Comparison of ENCODE assay signal across 8 mouse cellular contexts in the genomic region with DNA sequence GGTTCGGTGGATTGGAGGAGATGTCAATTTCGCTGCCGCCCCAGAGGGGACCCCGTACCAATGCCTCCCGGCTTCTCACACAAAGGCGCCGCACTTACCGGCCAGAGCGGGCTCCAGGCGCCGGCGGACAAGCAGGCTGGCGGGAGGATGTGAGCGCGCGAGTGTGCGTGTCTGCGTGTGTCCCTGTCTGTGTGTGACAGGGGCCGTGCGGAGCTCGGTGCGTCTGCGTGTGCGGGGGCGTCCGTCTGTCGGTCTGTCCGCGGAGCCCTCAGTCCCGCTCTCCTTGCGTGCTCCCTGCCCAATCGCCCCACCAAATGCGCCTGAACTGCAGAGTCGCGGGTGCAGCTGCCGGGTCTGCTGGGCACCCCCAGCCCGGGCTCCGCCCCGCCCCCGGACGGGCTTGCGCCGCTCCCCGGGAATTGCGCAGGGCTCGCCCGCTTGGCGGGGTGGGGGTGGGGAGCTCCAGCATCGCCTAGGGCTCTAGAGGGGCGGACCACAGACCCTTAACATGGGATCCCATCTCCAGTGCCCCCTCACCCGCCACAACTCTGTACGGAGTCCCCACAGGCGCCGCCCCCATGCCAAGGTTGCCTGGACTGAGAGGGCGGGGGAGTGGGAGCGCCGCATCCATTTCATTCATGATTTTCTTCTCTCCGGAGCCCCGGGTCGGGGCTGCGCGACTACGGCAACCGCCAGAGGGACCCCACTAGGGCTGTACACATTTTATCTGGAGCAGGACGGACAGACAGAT. TPM values are rescaled to one million over a fixed set of nuclear protein-coding genes. Genes with fewer than 3 reads are reported as not detected.
A peak's percentile ranks its signal among the peaks of the same experiment; 100 is the strongest.
DNase-seq lines count a peak whose midpoint lies in the region; ATAC-seq and TF ChIP-seq lines count a peak whose summit lies in the region.

No protein-coding gene starts in this region.

- TF ChIP-seq CTCF in brain, embryonic 14.5 days (IDR thresholded peaks at IDR 0.05; ENCODE audit: borderline replicate concordance, extremely low read depth, insufficient read depth, insufficient read length), result peak; percentile 55; the same call in 1 of the 2 replicates

- H3K4me1 ChIP-seq in heart, embryonic 11.5 days (ENCODE audit: control insufficient read depth, insufficient read depth, low read length), result peaks cover 6% of the 10 kb centered on the region; the same call in 1 of the 2 replicates
- peaks cover 19% of the 10 kb centered on the region for H3K4me1 ChIP-seq in forebrain, embryonic 10.5 days
- peaks cover 5% of the 10 kb centered on the region for H3K4me1 ChIP-seq in intestine, embryonic 14.5 days (replicated peaks; ENCODE audit: control insufficient read depth, insufficient read depth, low read length)
- H3K4me1 ChIP-seq in limb, embryonic 13.5 days, result peaks cover 15% of the 10 kb centered on the region
- H3K4me1 ChIP-seq in neural tube, embryonic 15.5 days, result peaks cover 33% of the 10 kb centered on the region

- H3K9me3 ChIP-seq in heart, embryonic 11.5 days (replicated peaks; ENCODE audit: control insufficient read depth, low read length), result no peaks in the 10 kb centered on the region
- no peaks in the 10 kb centered on the region for H3K9me3 ChIP-seq in forebrain, embryonic 10.5 days
- H3K9me3 ChIP-seq in intestine, embryonic 14.5 days (ENCODE audit: control insufficient read depth, low read length), result no peaks in the 10 kb centered on the region
- H3K9me3 ChIP-seq in limb, embryonic 13.5 days, result no peaks in the 10 kb centered on the region
- H3K9me3 ChIP-seq in neural tube, embryonic 15.5 days (replicated peaks), result no peaks in the 10 kb centered on the region

- no peak overlapping the region for H3K27ac ChIP-seq in heart, embryonic 11.5 days (ENCODE audit: low read depth, low read length)
- peak overlapping the region; percentile 80 for H3K27ac ChIP-seq in forebrain, embryonic 10.5 days
- no peak overlapping the region for H3K27ac ChIP-seq in intestine, embryonic 14.5 days (ENCODE audit: low read depth)
- no peak overlapping the region for H3K27ac ChIP-seq in limb, embryonic 13.5 days
- H3K27ac ChIP-seq in neural tube, embryonic 15.5 days (replicated peaks), result peak overlapping the region; percentile 90

- WGBS in heart, embryonic 11.5 days (ENCODE audit: insufficient replicate concordance), result 1% methylated on average over 62 of the region's 65 CpGs
- under 1% methylated on average over 65 of the region's 65 CpGs for WGBS in forebrain, embryonic 10.5 days
- WGBS in intestine, embryonic 14.5 days, result under 1% methylated on average over 64 of the region's 65 CpGs
- under 1% methylated on average over 61 of the region's 65 CpGs for WGBS in limb, embryonic 13.5 days
- WGBS in neural tube, embryonic 15.5 days, result under 1% methylated on average over 65 of the region's 65 CpGs

- no peaks in the 10 kb centered on the region for H3K36me3 ChIP-seq in heart, embryonic 11.5 days (ENCODE audit: control insufficient read depth, insufficient read depth, low read length)
- no peaks in the 10 kb centered on the region for H3K36me3 ChIP-seq in forebrain, embryonic 10.5 days (replicated peaks)
- H3K36me3 ChIP-seq in intestine, embryonic 14.5 days (ENCODE audit: control insufficient read depth, insufficient read depth, low read length), result no peaks in the 10 kb centered on the region
- H3K36me3 ChIP-seq in limb, embryonic 13.5 days, result no peaks in the 10 kb centered on the region
- H3K36me3 ChIP-seq in neural tube, embryonic 15.5 days, result no peaks in the 10 kb centered on the region

- peak; percentile 50; the same call in 1 of the 2 replicates for ATAC-seq in heart, embryonic 11.5 days (replicated peaks; ENCODE audit: insufficient number of reproducible peaks, low FRiP score, low TSS enrichment)
- ATAC-seq in intestine, embryonic 14.5 days (replicated peaks; ENCODE audit: low FRiP score, low TSS enrichment, low read depth), result peak; percentile 66
- peak; percentile 68 for ATAC-seq in limb, embryonic 13.5 days (ENCODE audit: low FRiP score, low read depth)
- peak; percentile 88 for ATAC-seq in neural tube, embryonic 15.5 days (ENCODE audit: low FRiP score)
- ATAC-seq in megakaryocyte-erythroid progenitor cell, adult 5-6 weeks (replicated peaks; ENCODE audit: low FRiP score, low TSS enrichment, poor library complexity, severe bottlenecking), result no peak

- peak overlapping the region; percentile 100 for H3K4me2 ChIP-seq in heart, embryonic 11.5 days
- peak overlapping the region; percentile 100 for H3K4me2 ChIP-seq in intestine, embryonic 14.5 days (ENCODE audit: low read length)
- H3K4me2 ChIP-seq in limb, embryonic 13.5 days (replicated peaks), result peak overlapping the region; percentile 99
- peak overlapping the region; percentile 64 for H3K4me2 ChIP-seq in neural tube, embryonic 15.5 days

- DNase-seq in heart, adult 8-10 months (ENCODE audit: low spot score), result no peak
- peak; percentile 87 for DNase-seq in brain, embryonic 14.5 days (ENCODE audit: low read depth)
- peak; percentile 67 for DNase-seq in forebrain, embryonic 10.5 days (ENCODE audit: extremely low spot score, low spot score)
- peak; percentile 82 for DNase-seq in intestine, embryonic 14.5 days (ENCODE audit: low spot score)

- peak overlapping the region; percentile 68 for H3K4me3 ChIP-seq in heart, embryonic 11.5 days (ENCODE audit: low read depth, low read length)
- H3K4me3 ChIP-seq in forebrain, embryonic 10.5 days, result peak overlapping the region; percentile 82
- peak overlapping the region; percentile 51 for H3K4me3 ChIP-seq in intestine, embryonic 14.5 days (ENCODE audit: low read depth, low read length)
- peak overlapping the region; percentile 63 for H3K4me3 ChIP-seq in limb, embryonic 13.5 days
- peak overlapping the region; percentile 65 for H3K4me3 ChIP-seq in neural tube, embryonic 15.5 days (replicated peaks)

- peak overlapping the region; percentile 63 for H3K9ac ChIP-seq in heart, embryonic 11.5 days (ENCODE audit: low read depth, low read length)
- H3K9ac ChIP-seq in intestine, embryonic 14.5 days (ENCODE audit: low read length), result peak overlapping the region; percentile 45; the same call in 1 of the 2 replicates
- peak overlapping the region; percentile 68 for H3K9ac ChIP-seq in limb, embryonic 13.5 days
- peak overlapping the region; percentile 73 for H3K9ac ChIP-seq in neural tube, embryonic 15.5 days (replicated peaks)

- peaks cover 62% of the 10 kb centered on the region for H3K27me3 ChIP-seq in heart, embryonic 11.5 days (ENCODE audit: control insufficient read depth, insufficient read depth, low read length)
- H3K27me3 ChIP-seq in forebrain, embryonic 10.5 days (ENCODE audit: poor library complexity, severe bottlenecking), result peaks cover 61% of the 10 kb centered on the region
- peaks cover 56% of the 10 kb centered on the region for H3K27me3 ChIP-seq in intestine, embryonic 14.5 days (replicated peaks; ENCODE audit: control insufficient read depth, insufficient read depth, low read length)
- H3K27me3 ChIP-seq in limb, embryonic 13.5 days, result peaks cover 83% of the 10 kb centered on the region
- H3K27me3 ChIP-seq in neural tube, embryonic 15.5 days (replicated peaks), result peaks cover 5% of the 10 kb centered on the region; the same call in 1 of the 2 replicates

- no peak; the same call in 1 of the 2 replicates for TF ChIP-seq POLR2A in brain, embryonic 14.5 days (IDR thresholded peaks at IDR 0.05; ENCODE audit: borderline replicate concordance, extremely low read depth, insufficient read depth, insufficient read length, poor library complexity, severe bottlenecking)

RNA-seq across cellular contexts. Expression of gene Ptpn5, which starts 1.1 kb away (rescaled TPM):
- polyA plus RNA-seq in heart, embryonic 11.5 days (2014; fragmentation: Nextera tagmentation; extraction: Ambion mirVana), result 0.07 and 0.15 TPM in 2 replicates
- total RNA-seq in heart, adult 8-10 months (2022), result not detected
- 166 and 218 TPM in 2 replicates for polyA plus RNA-seq in brain, embryonic 14.5 days (2012; rRNA removed)
- 2.9 and 4.1 TPM in 2 replicates for polyA plus RNA-seq in forebrain, embryonic 10.5 days (2016; fragmentation: Nextera tagmentation; extraction: Ambion mirVana)
- polyA plus RNA-seq in intestine, embryonic 14.5 days (2014; fragmentation: Nextera tagmentation; extraction: Ambion mirVana), result 2.1 and 2.3 TPM in 2 replicates
- 0.38 and 0.42 TPM in 2 replicates for polyA plus RNA-seq in limb, embryonic 13.5 days (2015; fragmentation: Nextera tagmentation; extraction: Ambion mirVana)
- 163 and 187 TPM in 2 replicates for polyA plus RNA-seq in neural tube, embryonic 15.5 days (2015; fragmentation: Nextera tagmentation; extraction: Ambion mirVana)
- not detected in 2 replicates for total RNA-seq in megakaryocyte-erythroid progenitor cell, adult 5-6 weeks (2014; fragmentation: Nextera tagmentation)
- not detected in 2 replicates for total RNA-seq in megakaryocyte-erythroid progenitor cell, adult 5-6 weeks (2017)

Comparison
In these comparisons a context has a peak if more than half of its experiments do, and no peak if none do; other contexts are left out.
1. H3K27ac ChIP-seq: peak in forebrain, embryonic 10.5 days (single experiment) and neural tube, embryonic 15.5 days (single experiment); none in heart, embryonic 11.5 days (single experiment), intestine, embryonic 14.5 days (single experiment) and limb, embryonic 13.5 days (single experiment).
2. RNA of gene Ptpn5, which starts 1.1 kb away (polyA plus RNA-seq): 166 to 218 TPM in brain, embryonic 14.5 days and 163 to 187 TPM in neural tube, embryonic 15.5 days; 2.9 to 4.1 TPM in forebrain, embryonic 10.5 days, 2.1 to 2.3 TPM in intestine, embryonic 14.5 days, 0.38 to 0.42 TPM in limb, embryonic 13.5 days and 0.07 to 0.15 TPM in heart, embryonic 11.5 days; every median in the first group is over 10 times any median in the second.
3. Peak in every context shown above with its lines, with median percentiles within 50 percentile points of each other: H3K4me2 ChIP-seq, H3K4me3 ChIP-seq and H3K9ac ChIP-seq.